Mouse (Mus musculus): ENCODE results near the gene Usp32. TPM values are rescaled to one million over a fixed set of nuclear protein-coding genes. Genes with fewer than 3 reads are reported as not detected.
A peak's percentile ranks its signal among the peaks of the same experiment; 100 is the strongest.

Usp32 gene
- polyA plus RNA-seq, 1 experiment: not detected

DNA sequence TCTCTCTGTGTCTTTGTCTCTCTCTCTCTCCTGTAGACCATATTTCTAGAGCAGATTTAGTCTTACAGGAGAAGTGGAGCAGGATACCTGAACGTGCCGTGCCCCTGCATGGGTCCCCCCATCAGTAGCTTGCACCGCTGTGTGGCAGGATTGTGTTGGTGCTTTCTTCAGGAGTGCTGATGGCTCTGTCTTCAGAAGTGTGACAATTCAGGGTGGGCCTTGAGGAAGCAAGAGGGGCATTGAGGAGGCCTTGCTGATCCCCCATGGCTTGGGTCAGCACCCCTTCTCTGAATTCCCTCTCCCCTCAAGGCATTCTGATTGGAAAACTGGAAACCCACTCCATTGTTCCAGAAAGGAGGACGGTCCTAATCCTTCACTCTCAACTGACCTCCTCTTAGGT lies 178.4 kb downstream of the Usp32 start:
- Histone ChIP-seq H3K4me3 (ENCODE audit: insufficient read depth, low read depth, low read length) (no peak overlapping the region), H3K27ac (ENCODE audit: insufficient read depth, low read depth, low read length) (no peak overlapping the region), H3K4me1 (ENCODE audit: control insufficient read depth, insufficient read depth, low read length) (peaks cover 17% of the 10 kb centered on the region)
- WGBS: 85% methylated on average over 4 of the region's 4 CpGs
- TF ChIP-seq CTCF (IDR thresholded peaks at IDR 0.05; ENCODE audit: insufficient read depth, low read depth, low read length) (no peak), POLR2A (IDR thresholded peaks at IDR 0.05; ENCODE audit: insufficient read depth, low read depth, low read length) (no peak)

DNA sequence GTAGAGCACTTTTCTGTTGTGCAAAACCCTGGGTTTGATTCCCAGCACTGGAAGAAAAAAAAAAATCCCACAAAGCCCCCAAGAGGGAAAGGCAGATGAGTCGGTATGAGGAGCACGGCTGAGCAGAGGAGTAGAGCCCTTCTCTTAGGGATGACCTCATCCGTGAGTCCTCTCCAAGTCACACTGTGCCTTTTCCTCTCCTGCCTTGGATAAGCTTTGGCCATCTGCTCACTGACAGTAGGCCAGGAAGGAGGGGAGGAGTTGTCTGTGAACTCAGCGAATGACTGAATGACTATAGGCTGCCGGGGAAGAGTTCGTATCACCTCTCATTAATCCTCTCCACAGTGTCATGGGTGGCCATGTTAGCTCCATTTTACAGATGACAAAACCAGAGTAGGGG lies 179.2 kb downstream of the Usp32 start:
- Histone ChIP-seq H3K4me1 (ENCODE audit: control insufficient read depth, insufficient read depth, low read length) (peaks cover 11% of the 10 kb centered on the region), H3K27ac (ENCODE audit: insufficient read depth, low read depth, low read length) (no peak overlapping the region), H3K4me3 (ENCODE audit: insufficient read depth, low read depth, low read length) (no peak overlapping the region)
- 79% methylated on average over 6 of the region's 6 CpGs for WGBS
- TF ChIP-seq CTCF (IDR thresholded peaks at IDR 0.05; ENCODE audit: insufficient read depth, low read depth, low read length) (no peak), POLR2A (IDR thresholded peaks at IDR 0.05; ENCODE audit: insufficient read depth, low read depth, low read length) (no peak)

DNA sequence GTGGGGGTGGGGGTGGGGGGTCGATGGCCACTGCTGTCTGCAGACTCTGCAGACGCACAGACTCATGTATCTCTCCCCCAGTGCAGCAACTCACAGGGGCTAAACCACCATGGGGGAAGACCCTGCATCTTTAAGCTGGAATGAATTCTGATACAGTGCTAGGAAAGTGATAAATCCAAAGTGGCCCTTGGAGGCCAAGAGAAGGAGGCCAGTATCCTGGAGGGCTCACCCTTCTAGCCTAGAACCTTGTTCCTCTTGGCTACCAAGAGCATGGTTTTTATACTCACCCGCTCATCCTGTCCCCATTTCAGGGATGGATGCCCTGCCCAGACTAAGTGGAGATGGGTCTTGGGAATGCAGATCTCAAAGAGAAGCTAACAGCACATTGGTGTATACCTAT lies 179.7 kb downstream of the Usp32 start:
- TF ChIP-seq CTCF (IDR thresholded peaks at IDR 0.05; ENCODE audit: insufficient read depth, low read depth, low read length): no peak
- TF ChIP-seq POLR2A (IDR thresholded peaks at IDR 0.05; ENCODE audit: insufficient read depth, low read depth, low read length): no peak
- H3K4me1 ChIP-seq (ENCODE audit: control insufficient read depth, insufficient read depth, low read length): peaks cover 11% of the 10 kb centered on the region
- H3K27ac ChIP-seq (ENCODE audit: insufficient read depth, low read depth, low read length): no peak overlapping the region
- no peak overlapping the region for H3K4me3 ChIP-seq (ENCODE audit: insufficient read depth, low read depth, low read length)
- WGBS: 61% methylated on average over 3 of the region's 3 CpGs

DNA sequence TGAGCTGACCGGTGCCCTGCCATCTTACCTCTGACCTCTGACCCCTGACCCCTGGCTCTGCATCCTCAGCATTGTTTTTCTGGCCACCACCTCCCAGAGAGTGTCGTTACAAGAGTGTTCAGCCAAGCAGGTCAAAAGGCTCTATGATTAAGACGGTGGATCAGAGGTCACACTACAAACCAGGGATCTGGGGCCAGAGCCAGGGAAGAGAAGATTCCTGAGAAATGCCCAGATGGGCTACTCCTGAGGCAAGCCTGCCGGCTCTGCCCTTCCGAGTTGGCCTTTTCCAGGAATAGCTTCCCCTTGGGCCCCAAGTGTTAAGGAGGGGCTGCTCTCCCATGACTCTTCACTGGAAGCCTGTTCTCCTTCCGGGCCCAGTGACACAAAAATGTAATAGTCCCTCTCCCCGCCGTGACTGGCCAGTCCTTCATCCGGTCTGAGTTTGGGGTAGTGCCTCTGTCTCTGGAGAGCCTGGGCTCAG lies 180.2 kb downstream of the Usp32 start:
- Histone ChIP-seq H3K4me3 (ENCODE audit: insufficient read depth, low read depth, low read length) (no peak overlapping the region), H3K4me1 (ENCODE audit: control insufficient read depth, insufficient read depth, low read length) (peaks cover 11% of the 10 kb centered on the region), H3K27ac (ENCODE audit: insufficient read depth, low read depth, low read length) (no peak overlapping the region)
- WGBS: 24% methylated on average over 9 of the region's 9 CpGs
- no peak for TF ChIP-seq CTCF (IDR thresholded peaks at IDR 0.05; ENCODE audit: insufficient read depth, low read depth, low read length)
- no peak for TF ChIP-seq POLR2A (IDR thresholded peaks at IDR 0.05; ENCODE audit: insufficient read depth, low read depth, low read length)

DNA sequence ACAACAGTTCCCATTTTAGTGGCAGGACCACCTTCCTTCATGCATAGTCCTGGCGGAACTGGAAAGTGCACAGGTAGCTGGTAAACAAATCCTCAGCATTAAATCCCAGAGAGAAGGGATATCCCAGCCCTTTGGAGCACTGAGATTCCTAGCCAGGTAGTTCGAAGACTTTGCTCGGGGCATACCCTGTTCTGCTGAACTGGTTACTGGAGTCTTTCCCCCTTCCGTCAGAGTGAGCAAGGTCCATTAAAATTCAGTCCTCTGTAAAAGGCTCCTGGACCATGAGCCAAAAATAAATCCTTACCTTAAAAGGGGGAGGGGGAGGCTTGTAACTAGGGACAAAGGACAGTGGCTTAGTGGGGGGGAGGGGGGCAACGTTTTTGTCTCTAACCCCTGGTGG lies 180.8 kb downstream of the Usp32 start:
- 37% methylated on average over 5 of the region's 5 CpGs for WGBS
- no peak overlapping the region for H3K4me3 ChIP-seq (ENCODE audit: insufficient read depth, low read depth, low read length)
- peaks cover 11% of the 10 kb centered on the region for H3K4me1 ChIP-seq (ENCODE audit: control insufficient read depth, insufficient read depth, low read length)
- TF ChIP-seq CTCF (IDR thresholded peaks at IDR 0.05; ENCODE audit: insufficient read depth, low read depth, low read length): no peak
- no peak for TF ChIP-seq POLR2A (IDR thresholded peaks at IDR 0.05; ENCODE audit: insufficient read depth, low read depth, low read length)
- no peak overlapping the region for H3K27ac ChIP-seq (ENCODE audit: insufficient read depth, low read depth, low read length)

DNA sequence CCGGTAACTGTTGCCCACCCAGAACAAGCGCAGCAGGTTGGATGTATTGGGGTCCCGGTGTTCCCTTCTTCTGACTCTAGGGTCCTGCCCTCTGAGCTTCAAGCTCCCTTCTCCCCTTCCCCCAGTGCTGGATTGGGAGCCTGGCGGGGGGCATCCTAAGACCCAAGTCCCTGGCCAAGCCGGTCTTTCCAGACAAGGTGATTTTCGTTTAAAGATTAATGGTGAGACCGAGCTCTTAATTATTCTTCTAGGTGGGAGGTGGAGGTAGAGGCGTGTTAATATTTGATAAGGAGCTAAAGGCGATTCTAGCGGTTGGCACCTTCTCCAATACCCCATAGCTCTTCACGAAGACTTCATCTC lies 181.7 kb downstream of the Usp32 start:
- Histone ChIP-seq H3K27ac (ENCODE audit: insufficient read depth, low read depth, low read length) (no peak overlapping the region), H3K4me3 (ENCODE audit: insufficient read depth, low read depth, low read length) (peak overlapping the region; percentile 42), H3K4me1 (ENCODE audit: control insufficient read depth, insufficient read depth, low read length) (peaks cover 11% of the 10 kb centered on the region)
- TF ChIP-seq POLR2A (IDR thresholded peaks at IDR 0.05; ENCODE audit: insufficient read depth, low read depth, low read length) (no peak), CTCF (IDR thresholded peaks at IDR 0.05; ENCODE audit: insufficient read depth, low read depth, low read length) (no peak)
- WGBS: 7% methylated on average over 11 of the region's 11 CpGs

DNA sequence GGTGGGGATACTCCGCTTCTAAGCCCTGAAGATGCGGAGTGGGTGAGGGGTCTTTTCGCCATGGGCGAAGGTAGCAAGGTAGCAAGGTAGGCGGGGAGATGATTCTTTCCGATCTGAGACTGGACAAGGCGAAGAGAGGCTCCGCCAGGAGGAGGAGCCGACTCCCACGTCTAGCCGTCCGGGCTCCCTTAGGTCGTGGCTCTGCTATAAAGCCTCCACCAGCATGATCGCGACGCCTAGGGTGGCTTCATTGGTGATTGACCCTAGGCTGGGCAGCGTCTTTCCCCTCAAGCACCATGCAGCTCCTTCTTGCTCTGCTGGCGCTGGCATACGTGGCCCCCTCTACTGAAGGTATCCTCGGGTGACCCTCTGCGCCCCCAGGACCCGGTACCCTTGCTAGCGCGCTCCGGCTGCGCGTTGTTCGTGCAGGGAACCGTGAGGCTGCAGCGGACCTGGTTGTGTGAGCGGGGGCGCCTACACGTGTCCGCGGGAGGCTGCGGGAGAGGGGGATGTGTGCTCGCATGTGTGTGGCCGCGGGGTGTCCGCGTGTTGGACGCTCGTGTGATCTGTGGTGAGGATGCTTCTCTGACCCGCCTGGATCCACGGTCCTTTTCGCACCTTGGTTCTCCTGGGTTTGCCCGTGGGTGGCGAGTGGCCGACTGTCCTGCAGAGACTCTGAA lies 182.2 kb downstream of the Usp32 start, which contains the start of gene Car4:
TSS of gene Car4 (plus strand) at position 196 of the 680 bp plus-strand sequence.
- H3K4me3 ChIP-seq (ENCODE audit: insufficient read depth, low read depth, low read length): peak within 1 kb of the TSS; percentile 42
- H3K27ac ChIP-seq (ENCODE audit: insufficient read depth, low read depth, low read length): no peak within 1 kb of the TSS
- TF ChIP-seq POLR2A (IDR thresholded peaks at IDR 0.05; ENCODE audit: insufficient read depth, low read depth, low read length): no peak
- no peak for TF ChIP-seq CTCF (IDR thresholded peaks at IDR 0.05; ENCODE audit: insufficient read depth, low read depth, low read length)
- H3K4me1 ChIP-seq (ENCODE audit: control insufficient read depth, insufficient read depth, low read length): peaks cover 11% of the 10 kb centered on the region
- whole genome bisulfite sequencing: 2% methylated on average over 49 of the region's 49 CpGs

DNA sequence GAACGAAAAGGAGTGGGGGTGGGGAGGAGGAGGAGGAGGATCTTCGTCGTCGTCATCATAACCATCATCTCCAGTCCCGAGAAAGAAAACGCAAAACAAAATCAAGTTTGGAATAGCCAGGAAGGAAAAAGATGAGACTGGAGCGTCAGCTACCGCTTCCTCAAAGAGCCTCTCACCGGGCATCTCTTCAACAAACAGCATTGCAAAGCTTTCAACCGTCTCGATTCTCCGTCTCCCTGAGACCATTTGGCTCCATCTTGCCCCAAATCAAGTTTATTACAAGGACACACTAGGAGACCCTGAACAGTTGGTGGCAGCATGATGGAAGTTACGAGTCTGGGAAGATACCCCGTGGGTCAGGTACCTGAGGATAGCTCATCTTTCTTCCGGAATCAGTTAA lies 182.8 kb downstream of the Usp32 start:
- Histone ChIP-seq H3K27ac (ENCODE audit: insufficient read depth, low read depth, low read length) (no peak overlapping the region), H3K4me1 (ENCODE audit: control insufficient read depth, insufficient read depth, low read length) (peaks cover 11% of the 10 kb centered on the region), H3K4me3 (ENCODE audit: insufficient read depth, low read depth, low read length) (peak overlapping the region; percentile 42)
- no peak for TF ChIP-seq CTCF (IDR thresholded peaks at IDR 0.05; ENCODE audit: insufficient read depth, low read depth, low read length)
- no peak for TF ChIP-seq POLR2A (IDR thresholded peaks at IDR 0.05; ENCODE audit: insufficient read depth, low read depth, low read length)
- 13% methylated on average over 15 of the region's 15 CpGs for WGBS

DNA sequence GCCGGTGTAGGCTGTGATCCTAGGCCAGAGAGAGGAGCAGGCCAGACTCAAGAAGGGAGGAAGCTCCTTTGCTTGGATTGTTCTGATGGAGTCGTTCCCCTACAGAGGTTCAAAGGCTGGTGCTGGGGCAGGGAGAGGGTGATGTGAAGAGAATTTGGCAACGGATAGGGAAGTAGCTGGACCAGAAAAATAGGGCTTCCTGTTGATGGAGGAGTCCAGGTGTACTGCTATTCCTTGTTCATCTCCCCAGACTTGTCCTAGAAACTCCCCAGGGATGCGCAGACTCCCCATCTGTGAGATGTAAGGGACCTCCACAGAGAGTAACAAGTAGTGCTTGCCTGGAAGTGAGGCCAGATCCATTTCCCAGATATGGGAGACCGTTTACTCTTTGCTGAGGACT lies 183.6 kb downstream of the Usp32 start:
- Histone ChIP-seq H3K4me1 (ENCODE audit: control insufficient read depth, insufficient read depth, low read length) (peaks cover 11% of the 10 kb centered on the region), H3K27ac (ENCODE audit: insufficient read depth, low read depth, low read length) (no peak overlapping the region), H3K4me3 (ENCODE audit: insufficient read depth, low read depth, low read length) (no peak overlapping the region)
- TF ChIP-seq CTCF (IDR thresholded peaks at IDR 0.05; ENCODE audit: insufficient read depth, low read depth, low read length): no peak
- no peak for TF ChIP-seq POLR2A (IDR thresholded peaks at IDR 0.05; ENCODE audit: insufficient read depth, low read depth, low read length)
- 62% methylated on average over 5 of the region's 5 CpGs for WGBS
